Mouse (Mus musculus): ENCODE measurements around the gene Dyrk3. TPM values are rescaled to one million over a fixed set of nuclear protein-coding genes. Genes with fewer than 3 reads are reported as not detected.
"Not testable (repeated sequence)": the region's sequence is repeated elsewhere in the genome, so short reads cannot be mapped to it uniquely, and the experiment has no call there.

Dyrk3 gene
- 10 to 100 TPM; 19.6 to 19.9 TPM for total RNA-seq (2021)

- peak; percentile 90 to 92 for DNase-seq
Observed at GRCm38 (mm10) chr1:131138191-131139016, at the start of gene Dyrk3. Gene Dyrk3 (minus strand): TSS chr1:131138340.

- DNase-seq = no peak
Observed at GRCm38 (mm10) chr1:131187856-131188255, 49.7 kb upstream of the Dyrk3 start.

- DNase-seq = no peak
Observed at GRCm38 (mm10) chr1:131186995-131187394, 48.9 kb upstream of the Dyrk3 start.

- no peak for DNase-seq
Observed at GRCm38 (mm10) chr1:131185821-131186506, 47.8 kb upstream of the Dyrk3 start.

GRCm38 (mm10) chr1:131184956-131185660, 47.0 kb upstream of the Dyrk3 start:
- no peak for DNase-seq

GRCm38 (mm10) chr1:131184253-131184955, 46.3 kb upstream of the Dyrk3 start:
- DNase-seq = no peak

- DNase-seq = no peak
Observed at GRCm38 (mm10) chr1:131183201-131183600, 45.1 kb upstream of the Dyrk3 start.

- DNase-seq = peak; percentile 68 to 76
Observed at GRCm38 (mm10) chr1:131181642-131182527, 43.7 kb upstream of the Dyrk3 start.

- no peak for DNase-seq
Observed at GRCm38 (mm10) chr1:131180386-131180785, 42.2 kb upstream of the Dyrk3 start.

- DNase-seq = no peak
Observed at GRCm38 (mm10) chr1:131178083-131178482, 39.9 kb upstream of the Dyrk3 start.

GRCm38 (mm10) chr1:131177249-131177648, 39.1 kb upstream of the Dyrk3 start:
- no peak for DNase-seq

GRCm38 (mm10) chr1:131175819-131176218, 37.7 kb upstream of the Dyrk3 start:
- no peak for DNase-seq

- DNase-seq = no peak
Observed at GRCm38 (mm10) chr1:131175189-131175588, 37.0 kb upstream of the Dyrk3 start.

- DNase-seq = no peak
Observed at GRCm38 (mm10) chr1:131174299-131174861, 36.2 kb upstream of the Dyrk3 start.

- DNase-seq = no peak
Observed at GRCm38 (mm10) chr1:131173809-131174208, 35.7 kb upstream of the Dyrk3 start.

- no peak for DNase-seq
Observed at GRCm38 (mm10) chr1:131173001-131173400, 34.9 kb upstream of the Dyrk3 start.

GRCm38 (mm10) chr1:131167612-131168011, 29.5 kb upstream of the Dyrk3 start:
- DNase-seq = no peak

GRCm38 (mm10) chr1:131164427-131164826, 26.3 kb upstream of the Dyrk3 start:
- DNase-seq = no peak

GRCm38 (mm10) chr1:131161091-131161490, 23.0 kb upstream of the Dyrk3 start:
- DNase-seq = no peak

GRCm38 (mm10) chr1:131159573-131160327, 21.6 kb upstream of the Dyrk3 start:
- not testable (repeated sequence) for DNase-seq

Data from layer of hippocampus, postnatal 36 days (tissue).